ENCODE assay signal across 8 mouse cellular contexts in genomic region chr1:40180861-40181260, GRCm38 (mm10). TPM values are rescaled to one million over a fixed set of nuclear protein-coding genes. Genes with fewer than 3 reads are reported as not detected.
DNase-seq lines count a peak whose midpoint lies in the region; TF ChIP-seq lines count a peak whose summit lies in the region.
"Had no signal": no experiment of that assay in that cellular context is flagged by ENCODE, and none has a peak within 500 bp of the region (broad histone marks: within the 10 kb centered on the region; RNA-seq: fewer than 3 reads in every experiment).

No protein-coding gene starts in this region.

- no peak for TF ChIP-seq POLR2A in brain, embryonic 14.5 days (IDR thresholded peaks at IDR 0.05; ENCODE audit: borderline replicate concordance, extremely low read depth, insufficient read depth, insufficient read length, poor library complexity, severe bottlenecking)

- peak; percentile 27 for DNase-seq in kidney, postnatal 10 days
- no peak for DNase-seq in kidney, postnatal 25 days
- DNase-seq in adipocyte (ENCODE audit: low spot score), result peak; percentile 88
- DNase-seq in brain, embryonic 14.5 days (ENCODE audit: low read depth), result peak; percentile 2
- peak; percentile 63 for DNase-seq in heart, postnatal 4 days
- no peak for DNase-seq in thymus, postnatal 10 days (ENCODE audit: low spot score in 2 of 2)
- no peak for DNase-seq in B cell, adult 2 months
- DNase-seq: kidney, adult 9 months had no signal

- TF ChIP-seq CTCF in brain, embryonic 14.5 days (IDR thresholded peaks at IDR 0.05; ENCODE audit: borderline replicate concordance, extremely low read depth, insufficient read depth, insufficient read length), result no peak

RNA-seq across cellular contexts. Expression of gene Il1r1, which starts 44.0 kb away (rescaled TPM):
- polyA plus RNA-seq in brain, embryonic 14.5 days (2012; rRNA removed), result 0.54 and 0.72 TPM in 2 replicates
- 1 to 10 TPM; 9.8 TPM for total RNA-seq in heart, postnatal 4 days (2021)

Comparison
In these comparisons a context has a peak if more than half of its experiments do, and no peak if none do; other contexts are left out.
1. DNase-seq: peak in kidney, postnatal 10 days (single experiment), adipocyte (single experiment), brain, embryonic 14.5 days (single experiment) and heart, postnatal 4 days (single experiment); none in kidney, postnatal 25 days (0 of 2), thymus, postnatal 10 days (0 of 2) and B cell, adult 2 months (0 of 2).